ENCODE assay signal across 10 mouse cellular contexts in the genomic region with DNA sequence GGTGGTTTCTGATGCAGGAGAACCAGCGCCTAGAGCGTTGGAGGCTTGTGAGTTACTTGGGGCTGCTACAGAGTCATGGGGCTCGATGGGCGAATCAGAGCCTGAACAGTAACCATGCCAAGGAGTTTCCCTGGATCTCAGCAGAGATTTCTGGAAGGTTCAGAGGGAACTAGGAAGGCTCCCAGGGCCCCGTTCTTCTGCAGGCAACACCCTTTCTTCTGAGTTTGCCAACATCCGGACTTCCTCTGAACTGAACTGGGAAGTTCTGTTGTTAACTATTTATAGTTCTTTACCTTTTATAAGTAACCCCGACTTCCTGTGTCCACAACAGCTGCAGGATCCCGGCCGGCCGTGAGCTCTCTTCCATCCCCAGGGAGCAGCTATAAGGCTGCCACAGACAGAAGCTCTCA.
DNase-seq lines count a peak whose midpoint lies in the region; ATAC-seq lines count a peak whose summit lies in the region.
"Had no signal": no experiment of that assay in that cellular context is flagged by ENCODE, and none has a peak within 500 bp of the region (broad histone marks: within the 10 kb centered on the region; RNA-seq: fewer than 3 reads in every experiment).

No protein-coding gene starts in this region.

- H3K27ac ChIP-seq in lung, embryonic 15.5 days: peak overlapping the region; percentile 77
- H3K27ac ChIP-seq: hindbrain, embryonic 14.5 days; limb, embryonic 12.5 days had no signal

- ATAC-seq in lung, embryonic 15.5 days (ENCODE audit: borderline replicate concordance, extremely low read depth, low FRiP score, low TSS enrichment): peak; percentile 68; the same call in 1 of the 2 replicates

- WGBS in lung, embryonic 15.5 days: 35% methylated on average over 10 of the region's 10 CpGs

- no peak overlapping the region for H3K9ac ChIP-seq in lung, embryonic 15.5 days
- H3K9ac ChIP-seq: hindbrain, embryonic 14.5 days; limb, embryonic 12.5 days had no signal

- H3K4me2 ChIP-seq in lung, embryonic 15.5 days: no peak overlapping the region
- H3K4me2 ChIP-seq: hindbrain, embryonic 14.5 days; limb, embryonic 12.5 days had no signal

- DNase-seq in adrenal gland, adult 2 months: peak; percentile 27
- no peak for DNase-seq in adrenal gland, adult 8-10 months
- peak; percentile 29 for DNase-seq in urinary bladder, postnatal 14 days (ENCODE audit: low spot score)
- DNase-seq in urinary bladder, postnatal 4 days (ENCODE audit: low spot score in 2 of 2): no peak
- no peak for DNase-seq in cerebellum, postnatal 25 days
- no peak for DNase-seq in B cell, adult 2 months
- no peak for DNase-seq in right cerebral cortex, postnatal 36 days (ENCODE audit: low spot score in 2 of 2)

- H3K9me3 ChIP-seq in lung, embryonic 15.5 days: no peaks in the 10 kb centered on the region
- H3K9me3 ChIP-seq: limb, embryonic 12.5 days had no signal

- H3K4me1 ChIP-seq in lung, embryonic 15.5 days: peaks cover 35% of the 10 kb centered on the region

- H3K4me3 ChIP-seq in lung, embryonic 15.5 days: no peak overlapping the region
- H3K4me3 ChIP-seq: limb, embryonic 12.5 days had no signal

- H3K36me3 ChIP-seq in lung, embryonic 15.5 days: no peaks in the 10 kb centered on the region
- H3K36me3 ChIP-seq: limb, embryonic 12.5 days had no signal

- no peaks in the 10 kb centered on the region for H3K27me3 ChIP-seq in lung, embryonic 15.5 days
- H3K27me3 ChIP-seq: limb, embryonic 12.5 days had no signal

Comparison
In these comparisons a context has a peak if more than half of its experiments do, and no peak if none do; other contexts are left out.
1. DNase-seq: peak in adrenal gland, adult 2 months (single experiment) and urinary bladder, postnatal 14 days (single experiment); none in adrenal gland, adult 8-10 months (single experiment), urinary bladder, postnatal 4 days (0 of 2), cerebellum, postnatal 25 days (0 of 2), B cell, adult 2 months (0 of 2) and right cerebral cortex, postnatal 36 days (0 of 2).